Mouse (Mus musculus) myocyte (in vitro differentiated cells): ENCODE measurements around the gene Gm13757. TPM values are rescaled to one million over a fixed set of nuclear protein-coding genes. Genes with fewer than 3 reads are reported as not detected.
"Not testable (repeated sequence)": the region's sequence is repeated elsewhere in the genome, so short reads cannot be mapped to it uniquely, and the experiment has no call there.

Source experiments
- H3K27me3 ChIP-seq: one replicate; pipeline ENCODE4 v1.6.1; 2011; ENCODE audit not compliant: control insufficient read depth, insufficient read depth, insufficient read length
- H3K36me3 ChIP-seq: one replicate; pipeline ENCODE4 v1.6.1; 2011; ENCODE audit not compliant: control insufficient read depth, insufficient read depth
- H3K4me2 ChIP-seq: one replicate; pipeline ENCODE4 v1.6.1; 2011; ENCODE audit warnings: low read depth, control low read depth
- H3K4me3 ChIP-seq: one replicate; pipeline ENCODE4 v1.5.1; 2011; ENCODE audit warnings: mild to moderate bottlenecking, control low read depth, moderate library complexity
- H3K79me2 ChIP-seq: one replicate; pipeline ENCODE4 v1.6.1; 2011; ENCODE audit not compliant: control insufficient read depth, insufficient read depth
- H3ac ChIP-seq: one replicate; pipeline ENCODE4 v1.6.1; 2011; ENCODE audit not compliant: control insufficient read depth, insufficient read length
- CEBPB ChIP-seq: IDR thresholded peaks from 2 replicates; pipeline ENCODE4 v1.6.1; 2011; ENCODE audit warnings: mild to moderate bottlenecking, moderate library complexity; ENCODE audit not compliant: poor library complexity, insufficient read depth, severe bottlenecking
- E2F4 ChIP-seq: IDR thresholded peaks from one replicate; pipeline ENCODE4 v1.6.1; 2011; ENCODE audit warnings: mild to moderate bottlenecking, control low read depth, moderate library complexity; ENCODE audit not compliant: insufficient read depth
- MAX ChIP-seq: IDR thresholded peaks from one replicate; pipeline ENCODE4 v1.6.1; 2011; ENCODE audit warnings: low read depth, mild to moderate bottlenecking, control low read depth
- MYOD1 ChIP-seq, 3 experiments: IDR thresholded peaks; one replicate each; pipeline ENCODE4 v1.6.1; 2011; ENCODE audit warnings: control low read depth in 2 of 3, low read depth in 2 of 3, mild to moderate bottlenecking in 2 of 3, moderate library complexity in 1 of 3; ENCODE audit not compliant: insufficient read length in 2 of 3, control insufficient read depth in 1 of 3
- MYOG ChIP-seq, 3 experiments: IDR thresholded peaks; one replicate each; pipeline ENCODE4 v1.6.1; 2011; ENCODE audit warnings: control low read depth in 2 of 3, low read depth in 2 of 3, mild to moderate bottlenecking in 2 of 3; ENCODE audit not compliant: insufficient read length in 2 of 3, control insufficient read depth in 1 of 3, insufficient read depth in 1 of 3
- POLR2A ChIP-seq: IDR thresholded peaks from one replicate; pipeline ENCODE4 v1.6.1; 2011; ENCODE audit warnings: low read depth, mild to moderate bottlenecking, control low read depth, moderate library complexity; ENCODE audit not compliant: insufficient read length
- POLR2AphosphoS2 ChIP-seq: IDR thresholded peaks from one replicate; pipeline ENCODE4 v1.6.1; 2011; ENCODE audit warnings: low read depth, control low read depth; ENCODE audit not compliant: insufficient read length
- REST ChIP-seq: IDR thresholded peaks from one replicate; pipeline ENCODE4 v1.6.1; 2011; ENCODE audit warnings: mild to moderate bottlenecking, control low read depth, moderate library complexity; ENCODE audit not compliant: insufficient read depth, insufficient read length
- SRF ChIP-seq: IDR thresholded peaks from one replicate; pipeline ENCODE4 v1.6.1; 2011; ENCODE audit warnings: low read depth; ENCODE audit not compliant: control insufficient read depth, insufficient read length
- TCF12 ChIP-seq: IDR thresholded peaks from one replicate; pipeline ENCODE4 v1.6.1; 2011; ENCODE audit warnings: mild to moderate bottlenecking, control low read depth; ENCODE audit not compliant: poor library complexity, insufficient read depth, severe bottlenecking
- TCF3 ChIP-seq: IDR thresholded peaks from one replicate; pipeline ENCODE4 v1.6.1; 2011; ENCODE audit warnings: low read depth, control low read depth; ENCODE audit not compliant: insufficient read length
- USF1 ChIP-seq: IDR thresholded peaks from one replicate; pipeline ENCODE4 v1.6.1; 2011; ENCODE audit warnings: low read depth, mild to moderate bottlenecking, control low read depth, moderate library complexity
- polyA plus RNA-seq: library from polyadenylated mRNA; unstranded; fragments of >200 nt; fragmentation: generic; extraction: Trizol; gene quantifications from one replicate; pipeline ENCODE4 v1.2.1, GENCODE M21; 2012; ENCODE audit warnings: missing spikeins

Gene Gm13757
- not detected for polyA plus RNA-seq

DNA sequence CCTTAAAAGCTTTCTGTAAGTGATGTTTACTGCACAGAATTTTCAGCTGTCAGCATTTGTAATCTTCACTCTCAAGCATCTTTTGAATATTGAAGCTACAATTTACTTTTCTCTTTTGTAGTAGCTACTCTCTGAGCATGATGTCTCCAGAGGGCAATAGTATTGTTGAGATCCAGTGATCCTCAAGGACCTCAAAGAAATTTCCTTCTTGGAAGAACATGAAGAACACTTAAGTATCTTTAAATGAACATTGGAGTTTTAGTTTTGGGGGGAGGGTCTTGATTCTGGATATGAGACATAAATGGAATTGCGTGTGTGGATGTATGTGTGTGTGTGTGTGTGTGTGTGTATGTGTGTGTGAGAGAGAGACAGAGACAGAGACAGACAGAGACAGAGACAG is at the start of gene Gm13757:
Gene Gm13757, minus strand, starts transcription at position 101 of the 400 bp plus-strand sequence.
- no peak within 1 kb of the TSS for H3ac ChIP-seq

DNA sequence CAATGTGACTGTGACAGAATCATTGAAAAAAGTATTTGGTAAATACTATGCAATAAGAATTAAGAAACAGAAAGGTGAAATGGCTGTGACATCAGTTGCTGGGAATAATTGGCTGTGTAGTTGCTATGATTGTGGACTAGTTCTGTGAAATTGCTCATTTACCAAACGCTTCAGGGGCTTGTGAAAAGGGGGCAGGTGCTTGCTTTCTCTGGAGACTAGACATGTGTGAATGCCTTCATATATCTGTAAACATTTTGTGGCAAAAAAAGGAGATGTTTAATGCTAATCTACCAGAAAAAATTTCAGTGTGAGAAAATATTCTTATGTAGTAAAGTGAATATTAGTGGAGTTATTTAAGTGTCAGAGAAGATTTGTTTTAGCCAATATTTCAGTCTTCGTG is 44.1 kb upstream of the Gm13757 start, which contains the start of gene Olfr1185-ps1:
Gene Olfr1185-ps1, plus strand, starts transcription at position 301 of the 400 bp plus-strand sequence.
- no peak within 1 kb of the TSS for H3K4me3 ChIP-seq
- no peaks in the 10 kb centered on the region for H3K79me2 ChIP-seq
- no peak within 1 kb of the TSS for H3K4me2 ChIP-seq
- TF ChIP-seq MYOG (IDR thresholded peaks at IDR 0.05; ENCODE audit: control insufficient read depth in 1 of 3, insufficient read depth in 1 of 3, insufficient read length in 2 of 3, low read depth in 2 of 3) (no peak), USF1 (no peak), REST (no peak), SRF (no peak), MYOD1 (IDR thresholded peaks at IDR 0.05; ENCODE audit: control insufficient read depth in 1 of 3, insufficient read length in 2 of 3, low read depth in 2 of 3) (no peak), E2F4 (no peak), POLR2A (no peak), CEBPB (no peak), TCF12 (no peak)
- no peaks in the 10 kb centered on the region for H3K27me3 ChIP-seq
- H3K36me3 ChIP-seq, result no peaks in the 10 kb centered on the region
- H3ac ChIP-seq, result no peak within 1 kb of the TSS

More for the DNA sequence above, at the start of gene Gm13757:
- no peaks in the 10 kb centered on the region for H3K79me2 ChIP-seq
- TF ChIP-seq POLR2AphosphoS2, result no peak
- TF ChIP-seq MYOD1 (IDR thresholded peaks at IDR 0.05; ENCODE audit: control insufficient read depth in 1 of 3, insufficient read length in 2 of 3, low read depth in 2 of 3), result no peak
- no peak for TF ChIP-seq TCF3
- no peak for TF ChIP-seq USF1
- no peak for TF ChIP-seq REST
- TF ChIP-seq E2F4, result no peak
- TF ChIP-seq POLR2A, result no peak
- TF ChIP-seq MYOG (IDR thresholded peaks at IDR 0.05; ENCODE audit: control insufficient read depth in 1 of 3, insufficient read depth in 1 of 3, insufficient read length in 2 of 3, low read depth in 2 of 3), result no peak
- no peak for TF ChIP-seq TCF12
- TF ChIP-seq SRF, result no peak
- TF ChIP-seq MAX, result no peak
- TF ChIP-seq CEBPB, result no peak
- H3K4me3 ChIP-seq, result no peak within 1 kb of the TSS
- H3K27me3 ChIP-seq, result no peaks in the 10 kb centered on the region
- no peak within 1 kb of the TSS for H3K4me2 ChIP-seq
- no peaks in the 10 kb centered on the region for H3K36me3 ChIP-seq

DNA sequence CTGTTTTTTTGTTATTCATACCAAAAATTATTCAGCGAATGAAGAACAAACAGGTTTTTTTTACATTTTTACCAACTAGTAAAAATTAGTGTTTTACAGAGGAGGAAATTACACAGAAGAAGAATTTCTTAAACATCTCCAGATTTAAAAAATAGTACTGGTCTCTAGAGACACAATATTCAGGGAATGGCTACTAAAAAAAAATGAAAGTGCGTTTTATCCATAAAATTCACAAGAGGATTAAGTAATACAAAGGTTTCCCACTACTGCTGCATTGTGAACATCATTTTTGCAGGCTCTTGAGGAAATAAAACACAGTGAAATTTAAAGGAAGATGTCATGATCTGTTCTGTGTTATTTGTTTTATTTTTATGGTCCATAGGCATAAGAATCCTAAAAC is 34.4 kb upstream of the Gm13757 start, which contains the start of gene Olfr1184:
Gene Olfr1184, plus strand, starts transcription at position 301 of the 400 bp plus-strand sequence.
- TF ChIP-seq CEBPB (no peak), TCF3 (no peak), TCF12 (no peak)
- H3ac ChIP-seq, result no peak within 1 kb of the TSS
- H3K4me3 ChIP-seq, result no peak within 1 kb of the TSS
- H3K27me3 ChIP-seq, result no peaks in the 10 kb centered on the region
- H3K36me3 ChIP-seq, result no peaks in the 10 kb centered on the region
- no peak within 1 kb of the TSS for H3K4me2 ChIP-seq
- no peaks in the 10 kb centered on the region for H3K79me2 ChIP-seq

DNA sequence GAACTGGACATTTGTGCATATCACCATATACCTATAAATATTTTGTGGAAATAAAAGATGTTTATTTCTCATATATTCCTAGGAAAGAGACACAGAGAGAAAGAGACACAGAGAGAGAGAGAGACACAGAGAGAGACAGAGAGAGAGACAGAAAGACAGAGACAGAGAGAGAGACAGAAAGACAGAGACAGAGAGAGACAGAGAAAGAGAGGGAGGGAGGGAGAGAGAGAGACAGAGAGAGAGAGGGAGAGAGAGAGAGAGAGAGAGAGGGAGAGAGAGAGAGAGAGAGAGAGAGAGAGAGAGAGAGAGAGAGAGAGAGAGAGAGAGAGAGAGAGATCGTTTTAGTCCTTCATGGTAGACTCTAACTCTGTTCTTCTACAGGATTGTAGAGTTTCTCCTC is 5.6 kb upstream of the Gm13757 start, which contains the start of gene Olfr1183:
Gene Olfr1183, plus strand, starts transcription at position 301 of the 400 bp plus-strand sequence.
- H3K36me3 ChIP-seq, H3K27me3 ChIP-seq, H3ac ChIP-seq, H3K4me2 ChIP-seq, H3K4me3 ChIP-seq, H3K79me2 ChIP-seq: not testable (repeated sequence)

DNA sequence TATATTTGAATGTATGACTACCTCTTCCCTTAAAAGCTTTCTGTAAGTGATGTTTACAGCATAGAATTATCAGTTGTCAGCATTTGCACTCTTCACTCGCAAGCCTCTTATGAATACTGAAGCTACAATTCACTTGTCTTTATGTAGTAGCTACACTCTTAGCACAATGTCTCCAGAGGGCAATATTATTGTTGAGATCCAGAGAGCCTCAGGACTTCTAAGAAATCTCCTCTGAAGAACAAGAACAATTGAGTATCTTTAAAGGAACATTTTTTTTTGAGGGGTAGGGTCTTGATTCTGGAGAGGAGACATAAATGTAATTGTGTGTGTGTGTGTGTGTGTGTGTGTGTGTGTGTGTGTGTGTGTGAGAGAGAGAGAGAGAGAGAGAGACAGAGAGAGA is 22.9 kb downstream of the Gm13757 start, which contains the start of gene Olfr1181:
Gene Olfr1181, minus strand, starts transcription at position 101 of the 400 bp plus-strand sequence.
- no peak within 1 kb of the TSS for H3K4me3 ChIP-seq
- TF ChIP-seq MAX (no peak), CEBPB (no peak), TCF12 (no peak), E2F4 (no peak), USF1 (no peak), TCF3 (no peak), REST (no peak), POLR2A (no peak), MYOD1 (IDR thresholded peaks at IDR 0.05; ENCODE audit: control insufficient read depth in 1 of 3, insufficient read length in 2 of 3, low read depth in 2 of 3) (no peak), POLR2AphosphoS2 (no peak), MYOG (IDR thresholded peaks at IDR 0.05; ENCODE audit: control insufficient read depth in 1 of 3, insufficient read depth in 1 of 3, insufficient read length in 2 of 3, low read depth in 2 of 3) (no peak), SRF (no peak)
- H3K27me3 ChIP-seq, result no peaks in the 10 kb centered on the region
- no peaks in the 10 kb centered on the region for H3K79me2 ChIP-seq
- no peak within 1 kb of the TSS for H3K4me2 ChIP-seq
- no peaks in the 10 kb centered on the region for H3K36me3 ChIP-seq
- H3ac ChIP-seq, result no peak within 1 kb of the TSS

DNA sequence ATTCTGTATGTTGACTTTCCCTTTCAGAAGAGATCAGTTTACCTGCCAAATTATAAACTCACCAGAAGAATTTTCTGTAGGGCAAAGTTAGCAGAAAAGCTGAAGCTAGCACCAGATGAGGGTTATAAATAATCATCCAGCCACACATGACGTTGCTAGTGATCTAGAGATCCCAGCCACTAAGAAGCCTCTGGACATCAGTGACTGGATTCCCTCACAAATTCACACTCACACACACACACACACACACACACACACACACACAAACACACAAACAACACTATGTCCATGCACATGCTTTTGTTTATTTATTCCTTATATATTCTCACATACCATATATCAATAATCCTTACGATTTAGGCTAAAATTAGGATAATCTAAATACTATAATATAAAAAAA is 29.9 kb downstream of the Gm13757 start, which contains the start of gene Olfr1180:
Gene Olfr1180, minus strand, starts transcription at position 101 of the 400 bp plus-strand sequence.
- H3K4me2 ChIP-seq, result no peak within 1 kb of the TSS
- H3ac ChIP-seq, result no peak within 1 kb of the TSS
- H3K36me3 ChIP-seq, result no peaks in the 10 kb centered on the region
- H3K4me3 ChIP-seq, result no peak within 1 kb of the TSS
- TF ChIP-seq USF1, result no peak
- no peak for TF ChIP-seq MYOD1 (IDR thresholded peaks at IDR 0.05; ENCODE audit: control insufficient read depth in 1 of 3, insufficient read length in 2 of 3, low read depth in 2 of 3)
- TF ChIP-seq TCF12, result no peak
- no peak for TF ChIP-seq E2F4
- TF ChIP-seq SRF, result no peak
- TF ChIP-seq TCF3, result no peak
- no peak for TF ChIP-seq REST
- TF ChIP-seq MAX, result no peak
- TF ChIP-seq POLR2AphosphoS2, result no peak
- H3K79me2 ChIP-seq, result no peaks in the 10 kb centered on the region
- no peaks in the 10 kb centered on the region for H3K27me3 ChIP-seq
